Mouse (Mus musculus) spleen, adult 12 weeks (tissue): ENCODE results near the gene Kpna3.
A peak's percentile ranks its signal among the peaks of the same experiment; 100 is the strongest.
"Not testable (repeated sequence)": the region's sequence is repeated elsewhere in the genome, so short reads cannot be mapped to it uniquely, and the experiment has no call there.

Experiments
- DNase-seq: peaks from one replicate; pipeline ENCODE4 v3.0.0; 2022; ENCODE audit warnings: low spot score

The Kpna3 gene

GRCm38 (mm10) chr14:61394745-61395144 lies 44.9 kb downstream of the Kpna3 start:
- DNase-seq = no peak

GRCm38 (mm10) chr14:61390586-61390985 lies 49.1 kb downstream of the Kpna3 start:
- no peak for DNase-seq

DNA sequence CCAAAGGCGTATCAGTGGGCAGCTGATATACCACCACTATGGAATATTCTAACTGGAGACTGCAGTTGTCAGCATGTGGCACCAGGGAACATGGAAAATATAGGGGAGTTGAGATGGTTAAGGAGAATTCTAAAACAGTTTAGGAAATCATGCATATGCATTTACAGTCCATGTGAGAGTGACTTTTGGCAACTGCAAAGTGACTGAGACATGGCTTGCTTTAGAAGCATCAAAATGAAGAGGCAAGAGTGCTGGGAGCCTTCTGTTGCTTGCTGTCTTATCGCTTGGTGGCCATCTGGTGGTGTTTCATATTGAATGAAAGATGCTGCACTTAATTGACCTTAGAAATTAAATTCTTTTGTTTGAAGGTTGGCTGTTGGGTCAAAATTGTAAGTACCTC lies 72.4 kb downstream of the Kpna3 start:
- no peak for DNase-seq

GRCm38 (mm10) chr14:61364656-61365055 lies 75.0 kb downstream of the Kpna3 start:
- DNase-seq = no peak

- DNase-seq = no peak
Observed at GRCm38 (mm10) chr14:61363734-61364133, 75.9 kb downstream of the Kpna3 start.

- DNase-seq = no peak
Observed at GRCm38 (mm10) chr14:61362268-61362667, 77.4 kb downstream of the Kpna3 start.

- DNase-seq = no peak
Observed at GRCm38 (mm10) chr14:61360981-61361511, 78.6 kb downstream of the Kpna3 start.

GRCm38 (mm10) chr14:61360131-61360980 lies 79.3 kb downstream of the Kpna3 start, which contains the start of gene Ebpl:
Gene Ebpl, minus strand, starts transcription at chr14:61360439.
- peak; percentile 84 for DNase-seq

GRCm38 (mm10) chr14:61354251-61355235 lies 85.1 kb downstream of the Kpna3 start:
- no peak for DNase-seq

DNA sequence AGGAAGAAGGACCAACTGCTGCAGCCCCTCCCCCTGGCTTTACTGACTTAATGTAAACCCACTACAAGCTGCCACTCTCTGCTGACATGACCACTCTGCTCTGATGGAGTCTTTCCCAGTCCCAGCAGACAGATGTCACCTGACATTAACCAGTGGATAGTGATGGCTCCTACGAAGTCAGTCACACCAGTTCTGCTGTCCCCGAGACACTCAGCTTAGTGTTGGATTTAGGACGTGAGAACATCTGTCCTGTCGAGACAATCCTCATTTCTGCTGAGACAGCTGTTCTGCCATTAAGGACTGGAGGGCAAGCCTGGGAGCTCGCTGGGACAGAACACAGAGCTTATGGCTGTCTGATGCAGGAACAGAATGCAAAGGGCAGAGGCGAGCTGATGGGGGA lies 88.9 kb downstream of the Kpna3 start:
- no peak for DNase-seq

- DNase-seq = no peak
Observed at GRCm38 (mm10) chr14:61349876-61350275, 89.8 kb downstream of the Kpna3 start.

- DNase-seq = no peak
Observed at GRCm38 (mm10) chr14:61346827-61347698, 92.6 kb downstream of the Kpna3 start.

DNA sequence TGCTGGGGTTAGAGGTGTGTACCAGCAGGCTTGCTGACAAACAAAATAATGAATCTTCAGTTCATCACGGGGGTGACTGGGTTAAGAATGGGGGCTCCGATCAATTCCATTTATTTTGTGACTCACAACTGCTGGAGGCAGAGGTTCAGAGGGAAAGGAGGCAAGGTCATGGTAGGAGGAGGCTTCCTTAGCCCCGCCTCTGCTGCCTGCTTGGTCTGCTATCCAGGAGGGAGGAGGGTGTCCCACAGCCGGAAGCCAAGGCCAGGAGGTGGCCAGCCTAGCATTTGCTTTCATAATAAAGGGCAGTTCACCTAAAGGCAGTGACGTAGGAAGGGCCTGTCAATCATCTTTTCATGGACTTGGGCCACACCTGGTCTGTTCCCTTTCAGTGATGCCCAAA lies 95.1 kb downstream of the Kpna3 start:
- DNase-seq = no peak

DNA sequence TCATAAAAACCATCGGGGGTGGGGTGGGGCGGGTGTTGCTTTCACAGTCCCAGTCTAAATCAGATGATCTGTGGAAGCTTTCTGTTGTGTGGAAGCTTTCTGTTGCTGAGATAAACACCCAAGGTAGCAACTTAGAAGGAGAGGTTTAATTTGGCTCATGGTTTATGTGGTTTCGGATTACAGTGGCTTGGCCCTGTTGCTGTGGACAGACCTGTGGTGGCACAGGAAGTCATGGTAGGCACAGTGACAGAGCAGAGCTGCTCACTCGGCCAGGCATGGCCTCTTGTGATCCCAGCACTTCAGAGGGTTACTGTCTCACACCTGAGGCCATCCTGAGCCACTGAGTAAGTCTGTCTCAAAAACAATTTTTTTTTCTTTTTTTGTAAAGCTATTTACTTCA lies 100.3 kb downstream of the Kpna3 start:
- DNase-seq = no peak

GRCm38 (mm10) chr14:61330996-61331561 lies 108.6 kb downstream of the Kpna3 start:
- peak; percentile 50 for DNase-seq

GRCm38 (mm10) chr14:61330591-61330990 lies 109.1 kb downstream of the Kpna3 start:
- DNase-seq = no peak

DNA sequence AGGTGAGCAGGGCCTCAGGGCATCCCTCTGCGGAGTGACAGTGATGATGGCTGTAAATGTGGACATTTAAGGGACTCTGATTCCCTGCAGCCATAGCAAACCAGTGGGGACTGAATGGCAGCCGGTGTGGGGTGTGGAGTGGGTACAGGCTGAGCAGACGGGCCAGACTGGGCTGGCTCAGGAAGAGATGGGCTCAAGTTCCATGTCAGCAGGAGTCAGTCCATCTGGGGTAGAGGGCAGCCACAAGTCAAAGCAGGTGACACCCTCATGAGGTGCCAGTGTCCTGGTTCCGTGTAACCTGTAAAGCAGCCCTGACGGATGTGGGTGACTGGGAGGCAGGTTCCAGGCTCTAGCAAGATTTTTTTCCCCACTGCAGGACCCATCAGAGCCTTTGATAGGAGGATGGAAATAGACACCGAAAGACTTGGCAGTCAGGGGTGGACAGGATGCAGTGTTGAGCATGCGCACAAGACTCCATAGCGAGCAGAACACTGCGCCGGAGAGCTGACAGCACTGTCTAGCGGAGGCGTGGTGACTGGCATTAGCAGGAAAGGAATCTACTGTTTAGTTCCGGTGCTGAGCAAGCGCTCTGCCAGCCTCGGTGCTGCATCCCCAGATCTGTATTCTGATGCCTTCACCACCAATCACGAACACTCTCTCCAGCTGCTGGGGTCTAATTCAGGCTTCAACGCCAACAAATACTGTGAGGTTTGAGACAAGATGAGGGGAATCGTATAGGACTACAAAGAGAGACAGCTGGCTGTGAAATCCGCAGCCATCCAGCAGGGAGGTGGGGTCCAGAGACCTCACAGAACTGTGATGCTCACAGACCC lies 111.8 kb downstream of the Kpna3 start:
- DNase-seq = peak; percentile 7

GRCm38 (mm10) chr14:61327007-61327406 lies 112.7 kb downstream of the Kpna3 start:
- not testable (repeated sequence) for DNase-seq

DNA sequence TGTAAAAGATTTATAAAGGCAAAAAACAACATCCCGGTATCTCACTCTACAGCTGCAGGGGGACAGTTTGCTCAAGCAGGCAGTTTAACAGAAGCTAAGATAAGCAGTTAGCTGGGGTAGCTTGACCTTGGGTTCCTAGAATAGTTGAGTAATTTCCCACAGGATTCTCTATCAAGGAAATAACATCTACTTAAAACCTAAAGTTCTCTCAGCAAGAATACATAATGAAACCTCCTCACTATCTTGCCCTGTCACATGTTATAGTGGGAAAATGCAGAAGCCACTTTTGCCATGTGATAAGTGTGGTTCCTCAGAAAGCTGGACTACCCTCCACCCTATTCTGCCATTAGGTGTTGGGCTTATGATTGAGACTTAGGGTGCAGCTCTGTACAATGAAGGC lies 116.9 kb downstream of the Kpna3 start:
- no peak for DNase-seq

DNA sequence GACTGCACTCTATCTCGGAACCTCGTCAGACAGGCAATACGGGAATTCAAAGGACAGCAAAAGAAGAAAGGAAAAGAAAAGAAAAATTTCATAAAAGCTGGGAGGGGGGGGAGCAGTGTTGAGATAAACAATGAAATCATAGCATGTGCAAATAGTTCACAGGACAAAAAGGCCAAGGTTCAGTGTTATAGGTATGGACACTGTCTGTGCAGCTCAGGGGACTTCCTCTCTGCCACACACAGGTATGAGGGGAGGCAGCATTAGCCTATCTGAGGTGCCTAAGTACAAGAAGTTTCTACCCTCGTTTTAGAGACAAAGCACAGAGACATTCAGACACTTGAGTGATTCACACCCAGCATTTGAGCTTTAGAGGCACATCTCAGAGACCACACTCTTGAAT lies 118.5 kb downstream of the Kpna3 start:
- no peak for DNase-seq
